Mouse (Mus musculus): ENCODE data around the gene Tnfrsf12a.

The Tnfrsf12a gene

DNA sequence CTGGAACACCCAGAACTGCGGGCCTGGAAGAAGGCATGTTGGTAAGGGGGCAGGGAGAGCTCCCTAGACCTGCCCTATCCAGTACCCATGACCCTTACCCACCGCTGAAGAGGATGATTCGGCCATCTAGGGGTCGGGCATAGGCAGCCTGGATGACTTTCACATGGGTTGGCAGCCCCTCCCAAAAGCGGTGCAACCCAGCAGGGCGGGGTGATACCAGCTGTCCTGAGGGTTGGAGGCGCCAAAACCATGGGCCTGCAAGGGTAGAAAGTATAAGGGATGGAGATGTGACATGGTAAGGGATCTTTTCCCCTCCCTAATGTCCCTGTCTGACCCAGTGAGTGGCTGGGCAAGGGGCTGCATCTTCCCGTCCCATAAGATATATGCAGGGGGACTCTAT lies 46.0 kb downstream of the Tnfrsf12a start:
- CTCF ChIA-PET: interaction anchor here (0.9 to 2.5 kb wide), 21 partner anchors 15 to 115 kb away, joined by 3 to 42 read pairs (median 10); partner anchors contain the start of genes Bicdl2 (in 1 of the 4), Kremen2 (in 1 of the 4), Mmp25 (in 1 of the 4) and Paqr4 (in 1 of the 4)
- POLR2A ChIA-PET: interaction anchor here in 2 of 4 experiments (1.1 to 2.4 kb wide), 13 partner anchors 14 to 71 kb away, joined by 3 to 19 read pairs (median 7); partner anchors contain the start of gene Mmp25 (in 2 of the 2)

DNA sequence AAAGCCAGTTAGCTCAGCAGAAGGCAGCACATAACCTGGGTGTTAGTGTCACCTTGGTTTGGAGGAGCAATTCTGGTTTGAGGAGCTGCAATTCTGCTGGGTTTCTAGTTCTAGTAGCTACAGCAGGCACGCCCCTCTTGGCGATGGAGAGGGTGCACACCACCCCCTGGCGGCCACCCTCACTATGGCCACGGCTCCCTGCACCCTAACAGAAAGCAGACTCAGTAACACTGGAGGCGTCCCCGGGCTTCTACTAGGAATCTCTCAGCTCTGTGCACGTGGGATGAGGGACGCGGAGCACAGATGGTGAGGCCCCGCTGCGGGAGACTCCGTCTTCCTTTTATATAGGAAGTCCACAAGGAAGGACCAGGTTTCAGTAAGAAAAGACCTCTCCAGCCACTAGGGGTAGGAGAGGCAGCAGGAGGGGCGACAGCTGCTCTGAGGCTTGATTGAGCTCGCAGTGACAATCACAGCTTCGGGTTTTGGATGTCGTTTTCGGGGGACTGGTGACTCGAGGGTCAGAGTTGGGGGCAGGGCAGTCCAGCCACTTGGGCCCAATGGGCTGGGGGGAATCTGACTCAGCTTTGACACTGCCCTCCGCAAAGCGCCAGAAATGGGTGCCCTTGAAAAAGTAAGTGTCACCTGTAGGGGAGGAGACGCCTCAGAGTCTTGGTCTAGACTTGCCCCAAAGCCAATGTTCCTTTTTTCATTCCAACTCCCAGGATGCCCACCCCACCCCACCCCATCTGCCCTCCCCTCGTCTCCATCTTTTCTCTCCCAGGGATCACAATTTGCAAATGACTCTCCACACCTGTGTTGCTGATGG lies 46.9 kb downstream of the Tnfrsf12a start:
- POLR2A ChIA-PET: interaction anchor here (0.6 to 2.4 kb wide), 45 partner anchors 9 to 206 kb away, joined by 3 to 19 read pairs (median 5); partner anchors contain the start of genes Mmp25 (in 2 of the 4), Cldn6 (in 1 of the 4), Zfp13 (in 1 of the 4) and Zfp213 (in 1 of the 4)
- CTCF ChIA-PET: interaction anchor here (0.5 to 2.5 kb wide), 109 partner anchors 9 to 756 kb away, joined by 3 to 46 read pairs (median 4); partner anchors contain the start of genes Zfp13 (in 4 of the 4), Mmp25 (in 3 of the 4), Bicdl2 (in 2 of the 4) and Zfp213 (in 2 of the 4)

DNA sequence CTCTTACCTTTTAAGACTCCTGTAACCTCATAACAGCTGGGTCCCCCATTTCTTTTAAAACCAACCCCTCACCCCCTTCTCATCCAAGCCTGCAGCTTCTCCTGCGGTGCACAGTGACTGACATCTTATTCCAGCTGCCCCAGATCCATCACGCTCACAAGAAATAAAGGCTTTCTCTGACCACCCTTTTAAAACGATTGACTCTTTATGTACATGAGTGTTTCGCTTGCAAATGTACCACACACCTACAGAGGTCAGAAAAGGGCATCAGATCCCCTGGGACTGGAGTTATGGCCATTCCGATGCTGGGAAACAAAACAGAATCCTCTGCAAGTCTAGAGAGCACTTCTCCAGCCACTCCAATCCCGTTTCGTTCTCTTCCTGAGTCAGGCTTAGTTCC lies 49.5 kb downstream of the Tnfrsf12a start:
- ChIA-PET CTCF (interaction anchor here in 3 of 4 experiments (0.5 to 2.8 kb wide), 11 partner anchors 17 to 1920 kb away, joined by 3 to 15 read pairs (median 4); partner anchors contain the start of gene Mmp25 (in 1 of the 3)), POLR2A (interaction anchor here in 2 of 4 experiments (0.9 to 1.5 kb wide), 8 partner anchors 10 to 71 kb away, joined by 3 to 5 read pairs (median 4); no protein-coding TSS in a partner anchor)

Data from embryonic stem cell, embryonic (primary cell).